Mouse (Mus musculus) B cell, adult 2 months (primary cell): ENCODE data around the gene Adarb2.
"Not testable (repeated sequence)": the region's sequence is repeated elsewhere in the genome, so short reads cannot be mapped to it uniquely, and the experiment has no call there.

Experiments used
- DNase-seq, 2 experiments: peaks; one replicate each; pipeline ENCODE4 v3.0.0; 2022

Gene Adarb2

GRCm38 (mm10) chr13:8596977-8597646, 394.4 kb downstream of the Adarb2 start:
- DNase-seq: no peak

GRCm38 (mm10) chr13:8597647-8598017, 395.0 kb downstream of the Adarb2 start:
- no peak for DNase-seq

- DNase-seq: no peak
These were observed 403.0 kb downstream of the Adarb2 start for GRCm38 (mm10) chr13:8605645-8606044.

- no peak for DNase-seq
These were observed 405.4 kb downstream of the Adarb2 start for GRCm38 (mm10) chr13:8608040-8608439.

GRCm38 (mm10) chr13:8608918-8609317, 406.3 kb downstream of the Adarb2 start:
- DNase-seq: not testable (repeated sequence)

GRCm38 (mm10) chr13:8610956-8611355, 408.3 kb downstream of the Adarb2 start:
- no peak for DNase-seq

GRCm38 (mm10) chr13:8612618-8613391, 410.1 kb downstream of the Adarb2 start:
- no peak for DNase-seq

GRCm38 (mm10) chr13:8616685-8617084, 414.0 kb downstream of the Adarb2 start:
- DNase-seq: no peak

- no peak for DNase-seq
These were observed 419.6 kb downstream of the Adarb2 start for GRCm38 (mm10) chr13:8622263-8622662.

GRCm38 (mm10) chr13:8629565-8629964, 426.9 kb downstream of the Adarb2 start:
- no peak for DNase-seq

- DNase-seq: no peak
These were observed 429.0 kb downstream of the Adarb2 start for GRCm38 (mm10) chr13:8631618-8632017.

GRCm38 (mm10) chr13:8632072-8632471, 429.4 kb downstream of the Adarb2 start:
- DNase-seq: no peak

GRCm38 (mm10) chr13:8633385-8634337, 431.0 kb downstream of the Adarb2 start:
- no peak for DNase-seq

- DNase-seq: no peak
These were observed 439.4 kb downstream of the Adarb2 start for GRCm38 (mm10) chr13:8642084-8642483.

GRCm38 (mm10) chr13:8643920-8644319, 441.3 kb downstream of the Adarb2 start:
- no peak for DNase-seq

GRCm38 (mm10) chr13:8644805-8645679, 442.4 kb downstream of the Adarb2 start:
- no peak for DNase-seq

GRCm38 (mm10) chr13:8649261-8649660, 446.6 kb downstream of the Adarb2 start:
- DNase-seq: no peak

GRCm38 (mm10) chr13:8664615-8665240, 462.1 kb downstream of the Adarb2 start:
- no peak for DNase-seq

- DNase-seq: no peak
These were observed 474.5 kb downstream of the Adarb2 start for GRCm38 (mm10) chr13:8677174-8677573.

- DNase-seq: no peak
These were observed 477.9 kb downstream of the Adarb2 start for GRCm38 (mm10) chr13:8680470-8681129.

- no peak for DNase-seq
These were observed 488.8 kb downstream of the Adarb2 start for GRCm38 (mm10) chr13:8691448-8691847.
